Mouse (Mus musculus): ENCODE measurements at regions not wholly inside any gene's neighbourhood (a gene's known extent, or its start where the extent isn't known, plus 50 kb on each side); places are given as distances from the start of the nearest gene placed in this dataset.

GRCm38 (mm10) chr2:79065321-79065720, 189.9 kb upstream of the Itga4 start:
- TF ChIP-seq POLR2A (IDR thresholded peaks at IDR 0.05; ENCODE audit: low read depth, low read length) (no peak), CHD2 (IDR thresholded peaks at IDR 0.05; ENCODE audit: low read length) (0 out of 2 replicates have a peak, but pooled peaks have one; percentile 20), POLR2AphosphoS2 (IDR thresholded peaks at IDR 0.05; ENCODE audit: low read depth, low read length) (no peak), MXI1 (IDR thresholded peaks at IDR 0.05; ENCODE audit: low read depth, low read length) (no peak), USF1 (IDR thresholded peaks at IDR 0.05; ENCODE audit: low read depth, low read length) (no peak), MAX (IDR thresholded peaks at IDR 0.05; ENCODE audit: low read length) (no peak)
